In genomic region chr5:65390648-65391644, GRCm38 (mm10) we compare ENCODE assay signal across 8 mouse cellular contexts. TPM values are rescaled to one million over a fixed set of nuclear protein-coding genes. Genes with fewer than 3 reads are reported as not detected.
A peak's percentile ranks its signal among the peaks of the same experiment; 100 is the strongest.
DNase-seq lines count a peak whose midpoint lies in the region; ATAC-seq and TF ChIP-seq lines count a peak whose summit lies in the region.

Gene Rpl9 (minus strand): TSS chr5:65391444.
Gene Lias (plus strand): TSS chr5:65391497.

- peak; percentile 94 for TF ChIP-seq POLR2A in olfactory bulb, adult 2 months (IDR thresholded peaks at IDR 0.05; ENCODE audit: insufficient read depth, low read depth, low read length)
- TF ChIP-seq POLR2A in thymus, adult 2 months (IDR thresholded peaks at IDR 0.05; ENCODE audit: control insufficient read depth, extremely low read depth, insufficient read depth, low read length, poor library complexity): peak; percentile 91

- no peaks in the 10 kb centered on the region for H3K9me3 ChIP-seq in G1E (replicated peaks)
- no peaks in the 10 kb centered on the region for H3K9me3 ChIP-seq in forebrain, embryonic 16.5 days (ENCODE audit: control insufficient read depth, low read length)
- no peaks in the 10 kb centered on the region for H3K9me3 ChIP-seq in lung, embryonic 14.5 days (ENCODE audit: low read depth, low read length)

- DNase-seq in G1E (ENCODE audit: low spot score): peak; percentile 74
- peak; percentile 95 to 100 for DNase-seq in cerebellum, adult 18-20 months
- peak; percentile 99 to 100 for DNase-seq in heart, postnatal 36 days
- peak; percentile 96 to 100 for DNase-seq in layer of hippocampus, adult 2 months (ENCODE audit: low spot score in 2 of 2)
- DNase-seq in lung, embryonic 14.5 days: peak; percentile 99
- peak; percentile 98 for DNase-seq in thymus, adult 2 months

- intact Hi-C loops in heart, postnatal 36 days (cut with DNase I): loop anchor here (1.0 to 10.0 kb wide), 3 partner anchors 44 to 386 kb away; partner anchors contain the start of genes Rfc1 and Ugdh

- H3K4me2 ChIP-seq in forebrain, embryonic 16.5 days (ENCODE audit: low read length): peak within 1 kb of the TSS; percentile 91
- H3K4me2 ChIP-seq in lung, embryonic 14.5 days: peak within 1 kb of the TSS; percentile 87

- under 1% methylated on average over 83 of the region's 83 CpGs for WGBS in forebrain, embryonic 16.5 days
- under 1% methylated on average over 83 of the region's 83 CpGs for WGBS in lung, embryonic 14.5 days
- WGBS in olfactory bulb, adult 2 months: under 1% methylated on average over 83 of the region's 83 CpGs
- under 1% methylated on average over 83 of the region's 83 CpGs for WGBS in thymus, adult 2 months

- H3K27me3 ChIP-seq in G1E (ENCODE audit: insufficient read depth, low read length): no peaks in the 10 kb centered on the region
- H3K27me3 ChIP-seq in forebrain, embryonic 16.5 days (replicated peaks; ENCODE audit: control insufficient read depth, insufficient read depth, low read length): no peaks in the 10 kb centered on the region
- H3K27me3 ChIP-seq in lung, embryonic 14.5 days (ENCODE audit: insufficient read depth, low read length): no peaks in the 10 kb centered on the region
- no peaks in the 10 kb centered on the region for H3K27me3 ChIP-seq in thymus, adult 2 months (ENCODE audit: control insufficient read depth, insufficient read depth, low read length)

- peak within 1 kb of the TSS; percentile 91 for H3K27ac ChIP-seq in forebrain, embryonic 16.5 days (ENCODE audit: low read length)
- H3K27ac ChIP-seq in layer of hippocampus, adult 2 months: peak within 1 kb of the TSS; percentile 98
- H3K27ac ChIP-seq in lung, embryonic 14.5 days (ENCODE audit: low read depth): peak within 1 kb of the TSS; percentile 93
- peak within 1 kb of the TSS; percentile 91 for H3K27ac ChIP-seq in olfactory bulb, adult 2 months (ENCODE audit: insufficient read depth, low read depth, low read length)
- H3K27ac ChIP-seq in thymus, adult 2 months (ENCODE audit: control insufficient read depth, insufficient read depth, low read length): peak within 1 kb of the TSS; percentile 27

- peaks cover 30% of the 10 kb centered on the region for H3K4me1 ChIP-seq in G1E (ENCODE audit: insufficient read depth, low read depth, low read length)
- peaks cover 20% of the 10 kb centered on the region for H3K4me1 ChIP-seq in forebrain, embryonic 16.5 days (replicated peaks; ENCODE audit: control insufficient read depth, insufficient read depth, low read length)
- H3K4me1 ChIP-seq in lung, embryonic 14.5 days (ENCODE audit: insufficient read depth): peaks cover 7% of the 10 kb centered on the region
- peaks cover 8% of the 10 kb centered on the region; the same call in 1 of the 2 replicates for H3K4me1 ChIP-seq in olfactory bulb, adult 2 months (ENCODE audit: control insufficient read depth, insufficient read depth, low read length)
- H3K4me1 ChIP-seq in thymus, adult 2 months (replicated peaks; ENCODE audit: control insufficient read depth, insufficient read depth, low read length): peaks cover 4% of the 10 kb centered on the region

- TF ChIP-seq CTCF in G1E (IDR thresholded peaks at IDR 0.05; ENCODE audit: low read depth, low read length): no peak
- TF ChIP-seq CTCF in layer of hippocampus, adult 2 months (conservative IDR thresholded peaks at IDR 0.05): no peak
- TF ChIP-seq CTCF in lung, embryonic 14.5 days (IDR thresholded peaks at IDR 0.05; ENCODE audit: low read depth): no peak
- no peak for TF ChIP-seq CTCF in olfactory bulb, adult 2 months (IDR thresholded peaks at IDR 0.05; ENCODE audit: insufficient read depth, low read depth, low read length)
- TF ChIP-seq CTCF in thymus, adult 2 months (IDR thresholded peaks at IDR 0.05; ENCODE audit: borderline replicate concordance, control insufficient read depth, extremely low read depth, insufficient read depth, low read length, poor library complexity): 0 out of 2 replicates have a peak, but pooled peaks have one; percentile 13

- H3K4me3 ChIP-seq in G1E (ENCODE audit: low read depth, low read length): peak within 1 kb of the TSS; percentile 98
- H3K4me3 ChIP-seq in forebrain, embryonic 16.5 days (replicated peaks; ENCODE audit: low read length): peak within 1 kb of the TSS; percentile 57
- peak within 1 kb of the TSS; percentile 94 for H3K4me3 ChIP-seq in layer of hippocampus, adult 2 months
- H3K4me3 ChIP-seq in lung, embryonic 14.5 days (ENCODE audit: low read depth, low read length): peak within 1 kb of the TSS; percentile 98
- H3K4me3 ChIP-seq in olfactory bulb, adult 2 months (ENCODE audit: insufficient read depth, low read depth, low read length): peak within 1 kb of the TSS; percentile 66
- H3K4me3 ChIP-seq in thymus, adult 2 months (ENCODE audit: control insufficient read depth, insufficient read depth, low read length): peak within 1 kb of the TSS; percentile 74

- H3K36me3 ChIP-seq in G1E (replicated peaks): peaks cover 69% of the 10 kb centered on the region
- peaks cover 20% of the 10 kb centered on the region; the same call in 1 of the 2 replicates for H3K36me3 ChIP-seq in forebrain, embryonic 16.5 days (ENCODE audit: control insufficient read depth, insufficient read depth)
- H3K36me3 ChIP-seq in lung, embryonic 14.5 days (ENCODE audit: insufficient read depth): peaks cover 49% of the 10 kb centered on the region
- H3K36me3 ChIP-seq in thymus, adult 2 months (ENCODE audit: control insufficient read depth, insufficient read depth, low read length): peaks cover 29% of the 10 kb centered on the region

- ATAC-seq in G1E (ENCODE audit: extremely low read depth, insufficient number of reproducible peaks, low FRiP score, poor library complexity, severe bottlenecking): peak; percentile 87
- peak; percentile 98 for ATAC-seq in forebrain, embryonic 16.5 days
- peak; percentile 96 for ATAC-seq in lung, embryonic 14.5 days (ENCODE audit: insufficient read depth)

- peak within 1 kb of the TSS; percentile 76 for H3K9ac ChIP-seq in forebrain, embryonic 16.5 days (replicated peaks; ENCODE audit: low read depth, low read length)
- H3K9ac ChIP-seq in lung, embryonic 14.5 days: peak within 1 kb of the TSS; percentile 99

RNA-seq across cellular contexts. Expression of gene Rpl9, which starts in this region (rescaled TPM):
- total RNA-seq in G1E (2014; fragmentation: Nextera tagmentation) (1,060 and 1,117 TPM in 2 replicates), G1E (2017) (2,141 and 2,380 TPM in 2 replicates)
- 47.5 and 54.1 TPM in 2 replicates for polyA plus RNA-seq in G1E (2012)
- polyA plus RNA-seq in forebrain, embryonic 16.5 days (2015; fragmentation: Nextera tagmentation; extraction: Ambion mirVana): 626 and 632 TPM in 2 replicates
- total RNA-seq in heart, postnatal 36 days (2021): 100 to 1,000 TPM; 645 to 671 TPM
- 100 to 1,000 TPM; 705 to 728 TPM for total RNA-seq in layer of hippocampus, adult 2 months (2021)
- polyA plus RNA-seq in lung, embryonic 14.5 days (2014; fragmentation: Nextera tagmentation; extraction: Ambion mirVana): 1,211 and 1,227 TPM in 2 replicates
- polyA plus RNA-seq in olfactory bulb, adult 2 months (2012; ENCODE audit: insufficient read depth, insufficient read length, low replicate concordance, missing spikeins): not detected in 2 replicates
- 342 and 364 TPM in 2 replicates for polyA plus RNA-seq in thymus, adult 2 months (2012; rRNA removed)

RNA-seq across cellular contexts. Expression of gene Lias, which starts in this region (rescaled TPM):
- total RNA-seq in G1E (2014; fragmentation: Nextera tagmentation) (53.3 and 60.7 TPM in 2 replicates), G1E (2017) (40.3 and 53.1 TPM in 2 replicates)
- 5.4 and 10.8 TPM in 2 replicates for polyA plus RNA-seq in G1E (2012)
- 61.9 and 67.1 TPM in 2 replicates for polyA plus RNA-seq in forebrain, embryonic 16.5 days (2015; fragmentation: Nextera tagmentation; extraction: Ambion mirVana)
- total RNA-seq in heart, postnatal 36 days (2021): 10 to 100 TPM; 54.8 to 55.8 TPM
- 10 to 100 TPM; 33.6 to 37.3 TPM for total RNA-seq in layer of hippocampus, adult 2 months (2021)
- 54.5 and 58.9 TPM in 2 replicates for polyA plus RNA-seq in lung, embryonic 14.5 days (2014; fragmentation: Nextera tagmentation; extraction: Ambion mirVana)
- not detected in 2 replicates for polyA plus RNA-seq in olfactory bulb, adult 2 months (2012; ENCODE audit: insufficient read depth, insufficient read length, low replicate concordance, missing spikeins)
- polyA plus RNA-seq in thymus, adult 2 months (2012; rRNA removed): 14.7 and 17.3 TPM in 2 replicates

Comparison
In these comparisons a context has a peak if more than half of its experiments do, and no peak if none do; other contexts are left out.
1. Peak in every context shown above with its lines: DNase-seq, ATAC-seq, H3K4me3 ChIP-seq and H3K27ac ChIP-seq.
2. H3K27ac ChIP-seq: peak in every context shown above with its lines; median percentile 98 in layer of hippocampus, adult 2 months; 93 in lung, embryonic 14.5 days; 91 in forebrain, embryonic 16.5 days; 91 in olfactory bulb, adult 2 months; 27 in thymus, adult 2 months.